Mouse (Mus musculus): ENCODE measurements around the gene Rpl27a. TPM values are rescaled to one million over a fixed set of nuclear protein-coding genes. Genes with fewer than 3 reads are reported as not detected.

The Rpl27a gene
- polyA plus RNA-seq, 1 experiment from 2014 or later, result 81.0 TPM

GRCm38 (mm10) chr7:109523741-109524441 lies 4.9 kb downstream of the Rpl27a start:
- Histone ChIP-seq H3K4me2 (replicated peaks; ENCODE audit: low read depth) (no peak overlapping the region), H3K9me3 (ENCODE audit: control insufficient read depth) (no peaks in the 10 kb centered on the region), H3K27me3 (replicated peaks; ENCODE audit: control insufficient read depth, insufficient read depth, low read length) (no peaks in the 10 kb centered on the region), H3K36me3 (ENCODE audit: control insufficient read depth, insufficient read depth) (peaks cover 79% of the 10 kb centered on the region), H3K4me1 (replicated peaks; ENCODE audit: control insufficient read depth, insufficient read depth, low read length) (no peaks in the 10 kb centered on the region), H3K4me3 (ENCODE audit: low read depth, low read length) (no peak overlapping the region), H3K27ac (ENCODE audit: low read depth, low read length) (no peak overlapping the region), H3K9ac (ENCODE audit: low read depth, low read length) (no peak overlapping the region; the same call in 1 of the 2 replicates)
- ATAC-seq, result no peak
- no peak for TF ChIP-seq CTCF (IDR thresholded peaks at IDR 0.05; ENCODE audit: low read depth)
- 65% methylated on average over 6 of the region's 6 CpGs for WGBS

- Histone ChIP-seq H3K36me3 (ENCODE audit: control insufficient read depth, insufficient read depth) (peaks cover 84% of the 10 kb centered on the region), H3K27ac (ENCODE audit: low read depth, low read length) (no peak overlapping the region)
- no peak for TF ChIP-seq CTCF (IDR thresholded peaks at IDR 0.05; ENCODE audit: low read depth)
These were observed 5.4 kb downstream of the Rpl27a start for GRCm38 (mm10) chr7:109524442-109524744.

GRCm38 (mm10) chr7:109524763-109525162 lies 5.8 kb downstream of the Rpl27a start:
- WGBS, result 65% methylated on average over 3 of the region's 3 CpGs
- H3K27ac ChIP-seq (ENCODE audit: low read depth, low read length), result no peak overlapping the region; the same call in 1 of the 2 replicates
- no peak overlapping the region for H3K4me2 ChIP-seq (replicated peaks; ENCODE audit: low read depth)
- ATAC-seq, result no peak
- TF ChIP-seq CTCF (IDR thresholded peaks at IDR 0.05; ENCODE audit: low read depth), result no peak
- H3K4me1 ChIP-seq (replicated peaks; ENCODE audit: control insufficient read depth, insufficient read depth, low read length), result no peaks in the 10 kb centered on the region
- H3K4me3 ChIP-seq (ENCODE audit: low read depth, low read length), result no peak overlapping the region
- H3K9me3 ChIP-seq (ENCODE audit: control insufficient read depth), result no peaks in the 10 kb centered on the region
- no peaks in the 10 kb centered on the region for H3K27me3 ChIP-seq (replicated peaks; ENCODE audit: control insufficient read depth, insufficient read depth, low read length)
- H3K36me3 ChIP-seq (ENCODE audit: control insufficient read depth, insufficient read depth), result peaks cover 87% of the 10 kb centered on the region
- H3K9ac ChIP-seq (ENCODE audit: low read depth, low read length), result no peak overlapping the region

More at GRCm38 (mm10) chr7:109524442-109524744, 5.4 kb downstream of the Rpl27a start:
- Histone ChIP-seq H3K4me2 (replicated peaks; ENCODE audit: low read depth) (no peak overlapping the region), H3K4me1 (replicated peaks; ENCODE audit: control insufficient read depth, insufficient read depth, low read length) (no peaks in the 10 kb centered on the region), H3K9ac (ENCODE audit: low read depth, low read length) (no peak overlapping the region), H3K4me3 (ENCODE audit: low read depth, low read length) (no peak overlapping the region), H3K27me3 (replicated peaks; ENCODE audit: control insufficient read depth, insufficient read depth, low read length) (no peaks in the 10 kb centered on the region), H3K9me3 (ENCODE audit: control insufficient read depth) (no peaks in the 10 kb centered on the region)
- ATAC-seq, result no peak

- Histone ChIP-seq H3K4me1 (replicated peaks; ENCODE audit: control insufficient read depth, insufficient read depth, low read length) (no peaks in the 10 kb centered on the region), H3K4me3 (ENCODE audit: low read depth, low read length) (no peak overlapping the region), H3K36me3 (ENCODE audit: control insufficient read depth, insufficient read depth) (peaks cover 95% of the 10 kb centered on the region), H3K9me3 (ENCODE audit: control insufficient read depth) (no peaks in the 10 kb centered on the region), H3K9ac (ENCODE audit: low read depth, low read length) (no peak overlapping the region), H3K27me3 (replicated peaks; ENCODE audit: control insufficient read depth, insufficient read depth, low read length) (no peaks in the 10 kb centered on the region), H3K4me2 (replicated peaks; ENCODE audit: low read depth) (no peak overlapping the region), H3K27ac (ENCODE audit: low read depth, low read length) (0 out of 2 replicates have a peak overlapping the region, but pooled peaks have one; percentile 7)
- ATAC-seq, result no peak
- WGBS, result 64% methylated on average over 16 of the region's 16 CpGs
- TF ChIP-seq CTCF (IDR thresholded peaks at IDR 0.05; ENCODE audit: low read depth), result no peak
These were observed 7.1 kb downstream of the Rpl27a start for GRCm38 (mm10) chr7:109525740-109526663.

- no peak for ATAC-seq
- no peak for TF ChIP-seq CTCF (IDR thresholded peaks at IDR 0.05; ENCODE audit: low read depth)
These were observed 8.6 kb downstream of the Rpl27a start for GRCm38 (mm10) chr7:109527536-109527935.

GRCm38 (mm10) chr7:109528356-109528755 lies 9.4 kb downstream of the Rpl27a start:
- peak; percentile 87 for TF ChIP-seq CTCF (IDR thresholded peaks at IDR 0.05; ENCODE audit: low read depth)
- no peak overlapping the region for H3K4me3 ChIP-seq (ENCODE audit: low read depth, low read length)
- no peak overlapping the region for H3K27ac ChIP-seq (ENCODE audit: low read depth, low read length)
- no peaks in the 10 kb centered on the region for H3K9me3 ChIP-seq (ENCODE audit: control insufficient read depth)
- WGBS, result 24% methylated on average over 3 of the region's 3 CpGs
- no peaks in the 10 kb centered on the region for H3K4me1 ChIP-seq (replicated peaks; ENCODE audit: control insufficient read depth, insufficient read depth, low read length)
- H3K27me3 ChIP-seq (replicated peaks; ENCODE audit: control insufficient read depth, insufficient read depth, low read length), result no peaks in the 10 kb centered on the region
- no peak for ATAC-seq
- H3K9ac ChIP-seq (ENCODE audit: low read depth, low read length), result no peak overlapping the region
- H3K36me3 ChIP-seq (ENCODE audit: control insufficient read depth, insufficient read depth), result peaks cover 98% of the 10 kb centered on the region
- no peak overlapping the region for H3K4me2 ChIP-seq (replicated peaks; ENCODE audit: low read depth)

More at GRCm38 (mm10) chr7:109527536-109527935, 8.6 kb downstream of the Rpl27a start:
- 85% methylated on average over 3 of the region's 3 CpGs for WGBS
- Histone ChIP-seq H3K4me2 (replicated peaks; ENCODE audit: low read depth) (no peak overlapping the region), H3K4me3 (ENCODE audit: low read depth, low read length) (no peak overlapping the region), H3K27me3 (replicated peaks; ENCODE audit: control insufficient read depth, insufficient read depth, low read length) (no peaks in the 10 kb centered on the region), H3K9me3 (ENCODE audit: control insufficient read depth) (no peaks in the 10 kb centered on the region), H3K9ac (ENCODE audit: low read depth, low read length) (no peak overlapping the region), H3K4me1 (replicated peaks; ENCODE audit: control insufficient read depth, insufficient read depth, low read length) (no peaks in the 10 kb centered on the region), H3K27ac (ENCODE audit: low read depth, low read length) (no peak overlapping the region), H3K36me3 (ENCODE audit: control insufficient read depth, insufficient read depth) (peaks cover 98% of the 10 kb centered on the region)

All from intestine, postnatal 0 days (tissue).